Mouse (Mus musculus) embryonic facial prominence, embryonic 13.5 days (tissue): ENCODE data around the gene Nkx6-1. TPM values are rescaled to one million over a fixed set of nuclear protein-coding genes. Genes with fewer than 3 reads are reported as not detected.
A peak's percentile ranks its signal among the peaks of the same experiment; 100 is the strongest.

Experiments
- ATAC-seq: fragments of 200-750 bp; cut with Nextera tagmentation; 2 replicates; pipeline ENCODE4 v1.8.0; 2017; ENCODE audit warnings: low read depth; ENCODE audit not compliant: insufficient number of reproducible peaks, insufficient read depth, low FRiP score, low TSS enrichment
- H3K27ac ChIP-seq: fragments of 300-500 bp; sonication (generic); 2 replicates; pipeline ENCODE4 v1.5.1; 2015; ENCODE audit warnings: moderate library complexity, mild to moderate bottlenecking, inconsistent platforms
- H3K27me3 ChIP-seq: fragments of 300-500 bp; sonication (generic); 2 replicates; pipeline ENCODE4 v1.6.1; 2015; ENCODE audit warnings: mild to moderate bottlenecking, inconsistent platforms
- H3K36me3 ChIP-seq: fragments of 300-500 bp; sonication (generic); 2 replicates; pipeline ENCODE4 v1.6.1; 2015; ENCODE audit warnings: mild to moderate bottlenecking, inconsistent platforms
- H3K4me1 ChIP-seq: fragments of 300-500 bp; sonication (generic); 2 replicates; pipeline ENCODE4 v1.6.1; 2015; ENCODE audit warnings: inconsistent platforms
- H3K4me2 ChIP-seq: fragments of 300-500 bp; sonication (generic); 2 replicates; pipeline ENCODE4 v1.6.1; 2015; ENCODE audit warnings: moderate library complexity, mild to moderate bottlenecking, inconsistent platforms
- H3K4me3 ChIP-seq: fragments of 300-500 bp; sonication (generic); 2 replicates; pipeline ENCODE4 v1.5.1; 2015; ENCODE audit warnings: mild to moderate bottlenecking, inconsistent platforms
- H3K9ac ChIP-seq: fragments of 300-500 bp; sonication (generic); 2 replicates; pipeline ENCODE4 v1.6.1; 2015; ENCODE audit warnings: mild to moderate bottlenecking, inconsistent platforms
- H3K9me3 ChIP-seq: fragments of 300-500 bp; sonication (generic); 2 replicates; pipeline ENCODE4 v1.6.1; 2016; ENCODE audit warnings: inconsistent platforms
- WGBS: fragments of 180-500 bp; shearing (Covaris S2); methylation state at CpG from one replicate; pipeline ENCODE4 v1.1.7; 2015; ENCODE audit warnings: mixed read lengths; 5-methylcytosine and 5-hydroxymethylcytosine counted together
- polyA plus RNA-seq: library from polyadenylated mRNA; unstranded; fragments of >200 nt; fragmentation: Nextera tagmentation; extraction: Ambion mirVana; gene quantifications from 2 replicates; pipeline ENCODE4 v1.2.1, GENCODE M21; 2015

Nkx6-1 gene
- polyA plus RNA-seq, 1 experiment from 2014 or later, result 0.13 TPM

DNA sequence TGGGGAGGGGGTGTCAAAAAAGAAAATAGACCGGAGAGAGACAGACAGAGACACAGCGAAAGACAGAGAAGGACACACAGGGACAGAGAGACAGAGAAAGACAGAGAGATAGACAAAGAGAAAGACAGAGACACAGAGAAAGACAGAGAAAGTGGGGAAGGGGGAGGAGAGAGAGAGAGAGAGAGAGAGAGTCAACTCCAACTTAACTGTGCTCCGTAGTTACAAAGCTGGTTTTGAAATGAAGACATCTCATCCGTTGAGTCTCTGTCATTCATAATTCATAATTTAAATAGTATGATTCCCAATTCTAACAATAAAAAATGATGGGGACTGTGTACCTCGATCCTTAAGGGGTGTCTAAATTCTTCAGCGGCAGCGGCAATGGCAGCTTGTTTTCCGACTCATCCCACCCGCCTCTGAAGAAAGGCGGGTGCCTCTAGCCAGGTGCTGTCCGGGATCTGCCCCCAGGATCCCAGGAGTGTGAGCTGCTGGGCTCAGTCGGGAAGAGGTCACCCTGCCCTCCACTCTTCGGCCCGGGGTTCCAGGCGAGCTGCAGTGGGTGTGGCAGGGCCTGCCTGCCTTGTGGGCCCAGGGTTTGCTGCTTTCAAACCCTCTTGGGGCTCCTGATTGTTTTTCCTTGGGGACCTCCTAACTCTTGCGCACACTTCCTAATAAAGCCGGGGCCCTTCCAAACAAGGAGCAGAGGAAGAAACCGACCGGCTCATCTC is 2.6 kb upstream of the Nkx6-1 start:
- Histone ChIP-seq H3K4me3 (no peak overlapping the region), H3K36me3 (no peaks in the 10 kb centered on the region), H3K27ac (no peak overlapping the region), H3K4me1 (peaks cover 27% of the 10 kb centered on the region), H3K27me3 (peaks cover 84% of the 10 kb centered on the region), H3K4me2 (no peak overlapping the region), H3K9ac (no peak overlapping the region), H3K9me3 (no peaks in the 10 kb centered on the region)
- ATAC-seq, result no peak
- 2% methylated on average over 19 of the region's 19 CpGs for WGBS

GRCm38 (mm10) chr5:101666713-101667112 is 1.9 kb upstream of the Nkx6-1 start:
- H3K4me3 ChIP-seq, result no peak overlapping the region
- no peak for ATAC-seq
- under 1% methylated on average over 18 of the region's 18 CpGs for WGBS

GRCm38 (mm10) chr5:101666091-101666490 is 1.3 kb upstream of the Nkx6-1 start:
- ATAC-seq, result no peak
- 1% methylated on average over 9 of the region's 9 CpGs for WGBS
- peaks cover 27% of the 10 kb centered on the region for H3K4me1 ChIP-seq
- no peaks in the 10 kb centered on the region for H3K9me3 ChIP-seq
- no peak overlapping the region for H3K9ac ChIP-seq
- no peaks in the 10 kb centered on the region for H3K36me3 ChIP-seq
- no peak overlapping the region for H3K27ac ChIP-seq
- no peak overlapping the region for H3K4me2 ChIP-seq
- no peak overlapping the region for H3K4me3 ChIP-seq
- H3K27me3 ChIP-seq, result peaks cover 97% of the 10 kb centered on the region

More at GRCm38 (mm10) chr5:101666713-101667112, 1.9 kb upstream of the Nkx6-1 start:
- Histone ChIP-seq H3K27ac (no peak overlapping the region), H3K4me1 (peaks cover 27% of the 10 kb centered on the region), H3K9ac (no peak overlapping the region), H3K9me3 (no peaks in the 10 kb centered on the region), H3K4me2 (no peak overlapping the region), H3K36me3 (no peaks in the 10 kb centered on the region), H3K27me3 (peaks cover 91% of the 10 kb centered on the region)

GRCm38 (mm10) chr5:101664423-101664921 is 324 bp downstream of the Nkx6-1 start:
- peak overlapping the region; percentile 21; the same call in 1 of the 2 replicates for H3K9ac ChIP-seq
- no peak for ATAC-seq

DNA sequence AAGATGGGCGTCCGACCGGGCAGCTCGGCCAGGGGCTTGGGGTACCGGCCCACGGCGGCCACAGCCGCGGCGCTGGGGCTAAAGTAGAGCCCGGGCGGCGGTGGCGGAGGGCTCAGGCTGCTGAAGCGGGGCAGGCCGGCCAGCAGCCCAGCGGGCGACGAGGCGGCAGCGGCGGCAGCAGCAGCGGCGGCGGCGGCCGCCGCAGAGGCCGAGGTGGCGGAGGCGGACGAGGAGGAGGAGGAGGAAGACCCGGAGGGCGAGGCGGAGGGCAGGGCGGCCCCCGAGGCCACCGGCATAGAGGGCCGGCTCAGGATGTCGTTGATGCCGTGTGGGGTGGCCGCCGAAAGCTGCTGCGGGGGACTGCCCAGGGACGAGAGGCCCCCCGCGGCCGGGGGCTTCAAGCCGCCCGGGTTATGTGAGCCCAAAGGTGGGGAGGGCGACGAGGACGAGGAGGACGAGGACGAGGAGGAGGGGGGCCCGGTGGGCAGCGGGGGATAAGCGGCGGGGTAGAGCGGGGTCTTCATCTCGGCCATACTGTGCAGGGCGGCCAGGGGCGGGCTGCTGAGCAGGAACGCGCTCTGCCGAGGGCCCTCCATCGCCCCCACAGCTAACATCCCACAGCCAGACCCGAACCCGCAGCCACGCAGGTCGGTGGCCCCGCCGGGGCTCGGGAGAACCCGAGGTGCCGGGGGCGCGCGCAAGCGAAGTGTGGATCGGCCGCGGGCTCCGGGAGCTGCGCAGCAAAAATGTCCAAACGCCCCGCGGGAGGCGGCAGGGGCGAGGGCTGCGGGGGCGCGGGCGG is 974 bp downstream of the Nkx6-1 start:
- Histone ChIP-seq H3K4me1 (peaks cover 33% of the 10 kb centered on the region), H3K4me3 (peak overlapping the region; percentile 44), H3K27ac (no peak overlapping the region), H3K9ac (peak overlapping the region; percentile 54), H3K9me3 (no peaks in the 10 kb centered on the region), H3K27me3 (peaks cover 99% of the 10 kb centered on the region), H3K4me2 (peak overlapping the region; percentile 63), H3K36me3 (no peaks in the 10 kb centered on the region)
- 0 out of 2 replicates have a peak, but pooled peaks have one; percentile 12 for ATAC-seq
- WGBS, result under 1% methylated on average over 80 of the region's 94 CpGs

More at GRCm38 (mm10) chr5:101664423-101664921, 324 bp downstream of the Nkx6-1 start:
- Histone ChIP-seq H3K27me3 (peaks cover 99% of the 10 kb centered on the region), H3K4me3 (peak overlapping the region; percentile 44), H3K36me3 (no peaks in the 10 kb centered on the region), H3K27ac (no peak overlapping the region), H3K4me2 (peak overlapping the region; percentile 63), H3K9me3 (no peaks in the 10 kb centered on the region), H3K4me1 (peaks cover 29% of the 10 kb centered on the region)
- under 1% methylated on average over 61 of the region's 64 CpGs for WGBS

- WGBS, result under 1% methylated on average over 23 of the region's 23 CpGs
These were observed 1.6 kb downstream of the Nkx6-1 start for GRCm38 (mm10) chr5:101663176-101663575.

GRCm38 (mm10) chr5:101662485-101662884 is 2.3 kb downstream of the Nkx6-1 start:
- ATAC-seq, result no peak
- H3K9me3 ChIP-seq, result no peaks in the 10 kb centered on the region
- no peak overlapping the region for H3K4me2 ChIP-seq
- 1% methylated on average over 8 of the region's 8 CpGs for WGBS
- H3K27ac ChIP-seq, result no peak overlapping the region
- no peaks in the 10 kb centered on the region for H3K36me3 ChIP-seq
- peaks cover 33% of the 10 kb centered on the region for H3K4me1 ChIP-seq
- H3K9ac ChIP-seq, result no peak overlapping the region
- H3K4me3 ChIP-seq, result no peak overlapping the region
- peaks cover 96% of the 10 kb centered on the region for H3K27me3 ChIP-seq

More at GRCm38 (mm10) chr5:101663176-101663575, 1.6 kb downstream of the Nkx6-1 start:
- Histone ChIP-seq H3K27me3 (peaks cover 97% of the 10 kb centered on the region), H3K27ac (no peak overlapping the region), H3K4me2 (peak overlapping the region; percentile 63), H3K36me3 (no peaks in the 10 kb centered on the region), H3K4me3 (peak overlapping the region; percentile 44), H3K9ac (0 out of 2 replicates have a peak overlapping the region, but pooled peaks have one; percentile 54), H3K9me3 (no peaks in the 10 kb centered on the region), H3K4me1 (peaks cover 33% of the 10 kb centered on the region)
- no peak for ATAC-seq

GRCm38 (mm10) chr5:101661561-101662211 is 3.1 kb downstream of the Nkx6-1 start:
- ATAC-seq, result no peak

DNA sequence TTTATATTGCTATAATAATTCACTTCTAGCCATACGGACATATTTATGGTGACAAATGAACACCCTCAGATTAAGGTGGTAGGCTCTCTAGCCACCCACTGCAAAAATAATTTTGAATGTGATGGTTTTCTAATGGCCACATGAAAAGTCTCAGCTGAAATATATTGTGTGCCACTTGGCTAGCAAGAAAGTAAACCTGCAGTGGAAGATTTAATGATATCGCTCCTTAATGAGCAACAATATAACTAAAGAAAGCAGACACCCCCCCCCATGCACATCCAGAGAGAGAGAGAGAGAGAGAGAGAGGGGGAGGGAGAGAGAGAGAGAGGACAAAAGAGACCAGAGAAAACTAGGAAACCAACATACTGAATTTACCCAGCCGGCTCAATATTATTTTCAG is 4.1 kb downstream of the Nkx6-1 start:
- Histone ChIP-seq H3K27ac (no peak overlapping the region), H3K4me1 (peaks cover 31% of the 10 kb centered on the region), H3K36me3 (no peaks in the 10 kb centered on the region), H3K4me2 (no peak overlapping the region), H3K4me3 (no peak overlapping the region), H3K27me3 (peaks cover 96% of the 10 kb centered on the region), H3K9ac (no peak overlapping the region), H3K9me3 (no peaks in the 10 kb centered on the region)
- WGBS, result 3% methylated on average over 3 of the region's 3 CpGs
- no peak for ATAC-seq

More at GRCm38 (mm10) chr5:101661561-101662211, 3.1 kb downstream of the Nkx6-1 start:
- no peaks in the 10 kb centered on the region for H3K36me3 ChIP-seq
- H3K4me1 ChIP-seq, result peaks cover 33% of the 10 kb centered on the region
- peaks cover 96% of the 10 kb centered on the region for H3K27me3 ChIP-seq
- 1% methylated on average over 25 of the region's 25 CpGs for WGBS
- no peak overlapping the region for H3K27ac ChIP-seq
- H3K4me2 ChIP-seq, result no peak overlapping the region
- H3K4me3 ChIP-seq, result no peak overlapping the region
- no peaks in the 10 kb centered on the region for H3K9me3 ChIP-seq
- H3K9ac ChIP-seq, result no peak overlapping the region

GRCm38 (mm10) chr5:101659411-101659971 is 5.3 kb downstream of the Nkx6-1 start:
- H3K4me1 ChIP-seq, result peaks cover 20% of the 10 kb centered on the region
- H3K4me3 ChIP-seq, result peak overlapping the region; percentile 17
- no peaks in the 10 kb centered on the region for H3K9me3 ChIP-seq
- no peak overlapping the region for H3K27ac ChIP-seq
- no peak for ATAC-seq
- no peaks in the 10 kb centered on the region for H3K36me3 ChIP-seq
- H3K9ac ChIP-seq, result no peak overlapping the region
- under 1% methylated on average over 39 of the region's 39 CpGs for WGBS
- H3K4me2 ChIP-seq, result peak overlapping the region; percentile 18; the same call in 1 of the 2 replicates
- H3K27me3 ChIP-seq, result peaks cover 96% of the 10 kb centered on the region

DNA sequence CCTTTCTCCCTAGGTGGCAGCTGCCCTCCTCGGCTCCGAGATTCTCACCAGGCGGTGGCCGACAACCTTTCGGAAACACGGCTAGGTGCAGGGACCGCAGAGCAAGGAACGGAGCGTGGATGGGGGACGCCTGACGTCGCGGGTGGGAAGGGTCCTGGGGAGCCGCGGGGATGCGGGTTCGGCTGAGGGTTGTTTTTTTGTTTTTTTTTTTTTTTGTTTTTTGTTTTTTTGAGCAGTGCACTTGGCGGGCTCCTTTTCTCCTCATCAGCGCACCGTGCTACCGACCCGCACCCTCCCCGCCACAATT is 5.9 kb downstream of the Nkx6-1 start:
- Histone ChIP-seq H3K27me3 (peaks cover 96% of the 10 kb centered on the region), H3K4me2 (0 out of 2 replicates have a peak overlapping the region, but pooled peaks have one; percentile 18), H3K9me3 (no peaks in the 10 kb centered on the region), H3K36me3 (no peaks in the 10 kb centered on the region), H3K4me1 (peaks cover 14% of the 10 kb centered on the region), H3K9ac (no peak overlapping the region), H3K27ac (no peak overlapping the region), H3K4me3 (peak overlapping the region; percentile 17; the same call in 1 of the 2 replicates)
- under 1% methylated on average over 23 of the region's 23 CpGs for WGBS
- ATAC-seq, result no peak
